Mouse (Mus musculus): ENCODE data around the gene Olfr125. TPM values are rescaled to one million over a fixed set of nuclear protein-coding genes. Genes with fewer than 3 reads are reported as not detected.

Olfr125 gene
- polyA plus RNA-seq (2015; fragmentation: Nextera tagmentation; extraction: Ambion mirVana), result not detected in 2 replicates

DNA sequence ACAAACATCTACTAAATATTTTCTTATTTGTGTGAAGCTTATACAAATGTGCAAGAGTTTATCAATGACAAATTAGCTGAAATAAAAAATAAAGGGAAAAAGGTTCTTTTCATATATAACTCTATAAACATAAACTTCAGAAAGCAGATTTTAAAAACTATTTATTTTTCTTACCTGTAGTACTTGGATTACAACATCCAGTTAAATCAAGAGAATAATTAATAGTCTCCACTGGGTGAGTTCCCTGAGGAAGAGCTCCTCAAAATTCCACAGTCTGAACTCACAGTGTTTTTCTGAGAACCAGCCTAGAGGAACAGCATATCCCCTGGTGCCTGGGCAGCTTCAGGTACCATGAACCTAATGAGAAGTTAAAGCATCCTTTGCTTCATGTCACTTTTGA, at the start of gene Olfr125:
Gene Olfr125 (plus strand): TSS at position 301 of the 400 bp plus-strand sequence.

DNA sequence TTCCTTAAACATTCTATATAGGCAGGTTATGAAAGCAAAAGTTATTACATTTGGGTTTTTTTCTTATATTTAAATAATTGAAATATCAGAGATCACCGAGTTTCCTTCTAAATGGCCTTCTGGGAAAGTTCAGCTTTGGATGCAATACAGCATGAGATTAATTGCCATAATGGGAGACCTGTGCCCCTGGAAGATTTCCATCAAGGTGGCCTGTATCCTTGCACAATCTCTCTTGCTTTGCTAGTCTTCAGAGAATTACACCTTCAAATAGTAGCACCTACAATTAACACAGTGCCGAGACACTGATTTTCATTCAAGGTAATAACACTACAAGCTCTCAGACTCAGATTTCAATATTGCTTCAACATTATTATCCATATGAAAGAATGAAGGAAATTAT, 39.5 kb upstream of the Olfr125 start, which contains the start of gene Olfr123:
Gene Olfr123 (plus strand): TSS at position 301 of the 400 bp plus-strand sequence.

DNA sequence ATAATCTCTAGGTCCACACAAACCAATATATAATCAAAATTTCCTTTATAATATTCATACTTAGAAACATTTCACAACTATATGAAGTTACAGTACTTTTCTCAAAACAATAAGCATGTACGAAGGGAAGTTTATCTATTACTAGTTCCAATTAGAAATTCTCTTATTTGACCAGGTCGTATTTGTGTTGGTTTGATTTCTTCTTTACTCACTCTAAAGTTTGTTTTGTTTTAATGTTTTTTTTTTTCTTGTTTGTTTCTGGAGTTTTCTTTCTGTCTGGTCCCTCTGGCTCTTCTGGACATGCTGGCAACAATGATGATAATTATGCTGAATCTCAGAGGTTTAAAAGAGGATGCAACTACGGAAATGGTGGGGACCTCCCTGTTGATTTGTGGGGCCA, 33.2 kb upstream of the Olfr125 start, which contains the start of gene Olfr124:
Gene Olfr124 (plus strand): TSS at position 301 of the 400 bp plus-strand sequence.

DNA sequence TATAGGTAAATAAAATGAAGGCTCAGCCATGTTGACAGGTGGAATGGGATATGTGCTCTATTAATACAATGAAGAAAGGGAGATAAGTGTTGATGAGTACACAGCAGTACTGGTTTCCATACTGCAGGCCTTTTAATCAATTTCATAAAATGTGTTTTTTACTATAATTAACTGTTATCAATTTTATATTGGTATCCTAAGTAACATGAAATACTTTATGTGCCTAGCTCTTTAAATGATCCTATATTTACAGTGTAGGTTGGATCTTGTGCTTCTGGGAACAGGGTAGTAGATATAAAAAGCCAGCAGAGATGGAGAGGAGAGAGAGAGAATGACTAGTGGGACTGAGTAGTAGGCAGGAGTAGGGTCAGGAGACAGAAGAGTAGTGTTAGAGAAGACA, 14.4 kb downstream of the Olfr125 start, which contains the start of gene Olfr126:
Gene Olfr126 (plus strand): TSS at position 301 of the 400 bp plus-strand sequence.

Other genes starting within 250 kb of the Olfr125 start
- gene Olfr114, start 240.2 kb upstream of the Olfr125 start, polyA plus RNA-seq (2015; fragmentation: Nextera tagmentation; extraction: Ambion mirVana), result not detected in 2 replicates
- gene Olfr115, start 205.8 kb upstream of the Olfr125 start, polyA plus RNA-seq (2015; fragmentation: Nextera tagmentation; extraction: Ambion mirVana), result not detected in 2 replicates
- not detected in 2 replicates for gene Olfr116, start 205.8 kb upstream of the Olfr125 start, polyA plus RNA-seq (2015; fragmentation: Nextera tagmentation; extraction: Ambion mirVana)
- not detected in 2 replicates for gene Olfr117, start 169.2 kb upstream of the Olfr125 start, polyA plus RNA-seq (2015; fragmentation: Nextera tagmentation; extraction: Ambion mirVana)
- gene Olfr118, start 166.0 kb upstream of the Olfr125 start, polyA plus RNA-seq (2015; fragmentation: Nextera tagmentation; extraction: Ambion mirVana), result not detected in 2 replicates
- gene Olfr119, start 136.4 kb upstream of the Olfr125 start, polyA plus RNA-seq (2015; fragmentation: Nextera tagmentation; extraction: Ambion mirVana), result not detected in 2 replicates
- not detected in 2 replicates for gene Olfr120, start 111.1 kb upstream of the Olfr125 start, polyA plus RNA-seq (2015; fragmentation: Nextera tagmentation; extraction: Ambion mirVana)
- not detected in 2 replicates for gene Olfr121, start 84.1 kb upstream of the Olfr125 start, polyA plus RNA-seq (2015; fragmentation: Nextera tagmentation; extraction: Ambion mirVana)
- gene Olfr122, start 64.3 kb upstream of the Olfr125 start, polyA plus RNA-seq (2015; fragmentation: Nextera tagmentation; extraction: Ambion mirVana), result not detected in 2 replicates
- not detected in 2 replicates for gene Olfr123, start 39.4 kb upstream of the Olfr125 start, polyA plus RNA-seq (2015; fragmentation: Nextera tagmentation; extraction: Ambion mirVana)
- gene Olfr124, start 33.1 kb upstream of the Olfr125 start, polyA plus RNA-seq (2015; fragmentation: Nextera tagmentation; extraction: Ambion mirVana), result not detected in 2 replicates
- gene Olfr126, start 14.5 kb downstream of the Olfr125 start, polyA plus RNA-seq (2015; fragmentation: Nextera tagmentation; extraction: Ambion mirVana), result not detected in 2 replicates
- not detected in 2 replicates for gene Olfr127, start 67.5 kb downstream of the Olfr125 start, polyA plus RNA-seq (2015; fragmentation: Nextera tagmentation; extraction: Ambion mirVana)
- not detected in 2 replicates for gene Olfr128, start 87.6 kb downstream of the Olfr125 start, polyA plus RNA-seq (2015; fragmentation: Nextera tagmentation; extraction: Ambion mirVana)
- not detected in 2 replicates for gene Olfr761, start 120.1 kb downstream of the Olfr125 start, polyA plus RNA-seq (2015; fragmentation: Nextera tagmentation; extraction: Ambion mirVana)
- not detected in 2 replicates for gene Olfr129, start 227.1 kb downstream of the Olfr125 start, polyA plus RNA-seq (2015; fragmentation: Nextera tagmentation; extraction: Ambion mirVana)
- not detected in 2 replicates for gene Olfr130, start 231.0 kb downstream of the Olfr125 start, polyA plus RNA-seq (2015; fragmentation: Nextera tagmentation; extraction: Ambion mirVana)